Mouse (Mus musculus) myocyte (in vitro differentiated cells): ENCODE results near the gene Maats1.

Experiments
- POLR2A ChIP-seq: IDR thresholded peaks from one replicate; pipeline ENCODE4 v1.6.1; 2011; ENCODE audit warnings: low read depth, mild to moderate bottlenecking, control low read depth, moderate library complexity; ENCODE audit not compliant: insufficient read length
- POLR2AphosphoS2 ChIP-seq: IDR thresholded peaks from one replicate; pipeline ENCODE4 v1.6.1; 2011; ENCODE audit warnings: low read depth, control low read depth; ENCODE audit not compliant: insufficient read length

DNA sequence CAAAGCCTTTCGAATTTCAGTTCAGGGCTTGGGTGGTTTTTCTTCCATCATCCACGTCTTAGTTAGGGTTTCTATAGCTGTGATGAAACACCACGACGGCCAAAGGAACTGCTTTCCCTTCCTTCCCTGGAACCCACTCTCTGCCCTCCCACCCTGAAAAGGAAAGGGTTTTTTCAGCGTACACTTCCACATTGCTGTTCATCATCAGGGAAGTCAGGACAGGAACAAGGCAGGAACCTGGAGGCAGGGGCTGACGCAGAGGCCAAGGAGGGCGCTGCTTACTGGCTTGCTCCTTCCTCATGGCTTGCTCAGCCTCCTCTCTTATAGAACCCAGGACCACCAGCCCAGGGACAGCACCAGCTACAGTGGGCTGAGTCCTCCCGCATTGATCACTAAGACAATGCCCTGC, 34.9 kb upstream of the Maats1 start:
- TF ChIP-seq POLR2A = no peak
- TF ChIP-seq POLR2AphosphoS2 = no peak
